Mouse (Mus musculus): ENCODE measurements at regions not wholly inside any gene's neighbourhood (a gene's known extent, or its start where the extent isn't known, plus 50 kb on each side); places are given as distances from the start of the nearest gene placed in this dataset.

- DNase-seq (ENCODE audit: low spot score) (no peak), ATAC-seq (ENCODE audit: insufficient read depth, low FRiP score, low TSS enrichment) (no peak)
- H3K4me1 ChIP-seq (ENCODE audit: control insufficient read depth, insufficient read depth, low read length), result no peaks in the 10 kb centered on the region
- no peaks in the 10 kb centered on the region for H3K9me3 ChIP-seq (ENCODE audit: control insufficient read depth, low read length)
- H3K4me3 ChIP-seq (ENCODE audit: low read depth, low read length), result no peak overlapping the region
- no peaks in the 10 kb centered on the region for H3K36me3 ChIP-seq (ENCODE audit: control insufficient read depth, insufficient read depth, low read length)
- no peak overlapping the region for H3K9ac ChIP-seq (ENCODE audit: low read length)
- no peaks in the 10 kb centered on the region for H3K27me3 ChIP-seq (ENCODE audit: control insufficient read depth, insufficient read depth, low read length)
- no peak overlapping the region for H3K4me2 ChIP-seq (ENCODE audit: low read depth)
- WGBS, result 71% methylated on average over 6 of the region's 6 CpGs
- no peak overlapping the region for H3K27ac ChIP-seq (ENCODE audit: low read depth, low read length)
Observed at GRCm38 (mm10) chr10:95091086-95091485, 146.5 kb upstream of the Plxnc1 start.

DNA sequence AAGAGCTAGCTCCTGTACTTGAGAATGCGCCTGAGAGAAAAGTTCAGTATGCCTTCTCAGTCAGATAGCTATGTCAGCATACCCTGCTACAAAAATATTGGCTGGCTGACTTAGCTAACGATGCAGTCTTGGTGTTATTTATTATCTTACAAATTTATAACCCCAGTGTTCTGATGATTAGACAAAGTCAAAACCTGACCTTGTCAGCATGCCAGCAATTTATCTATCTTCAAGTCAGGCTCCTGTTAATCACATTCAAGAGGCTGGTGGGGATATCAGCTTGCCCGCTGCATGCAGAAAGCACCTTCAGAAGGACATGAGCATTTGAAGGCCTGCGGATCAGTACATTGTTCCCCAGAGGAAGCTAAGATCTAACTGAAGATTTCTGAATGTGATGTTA lies 146.0 kb upstream of the Plxnc1 start:
- Histone ChIP-seq H3K27ac (ENCODE audit: low read depth, low read length) (no peak overlapping the region), H3K4me1 (ENCODE audit: control insufficient read depth, insufficient read depth, low read length) (no peaks in the 10 kb centered on the region), H3K9me3 (ENCODE audit: control insufficient read depth, low read length) (no peaks in the 10 kb centered on the region), H3K4me3 (ENCODE audit: low read depth, low read length) (no peak overlapping the region), H3K27me3 (ENCODE audit: control insufficient read depth, insufficient read depth, low read length) (no peaks in the 10 kb centered on the region), H3K36me3 (ENCODE audit: control insufficient read depth, insufficient read depth, low read length) (no peaks in the 10 kb centered on the region), H3K9ac (ENCODE audit: low read length) (no peak overlapping the region), H3K4me2 (ENCODE audit: low read depth) (no peak overlapping the region)
- no peak for DNase-seq (ENCODE audit: low spot score)
- 81% methylated on average over 4 of the region's 4 CpGs for WGBS
- no peak for ATAC-seq (ENCODE audit: insufficient read depth, low FRiP score, low TSS enrichment)

DNA sequence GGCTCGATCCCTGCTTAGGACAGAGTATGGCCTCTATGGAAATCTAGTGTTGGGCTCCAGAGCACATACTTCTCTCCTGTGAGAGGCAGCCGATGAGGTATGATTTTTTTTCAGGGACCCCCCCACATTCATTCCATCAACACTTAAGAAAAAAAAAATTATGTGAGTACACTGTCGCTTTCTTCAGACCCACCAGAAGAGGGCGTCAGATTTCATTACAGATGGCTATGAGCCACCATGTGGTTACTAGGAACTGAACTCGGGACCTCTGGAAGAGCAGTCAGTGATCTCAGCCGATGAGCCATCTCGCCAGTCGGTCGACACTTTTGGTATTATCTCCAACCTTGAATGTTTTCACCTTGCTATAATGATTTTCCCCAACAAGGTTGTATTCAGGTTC lies 145.4 kb upstream of the Plxnc1 start:
- Histone ChIP-seq H3K4me2 (ENCODE audit: low read depth) (no peak overlapping the region), H3K4me3 (ENCODE audit: low read depth, low read length) (no peak overlapping the region), H3K36me3 (ENCODE audit: control insufficient read depth, insufficient read depth, low read length) (no peaks in the 10 kb centered on the region), H3K9ac (ENCODE audit: low read length) (no peak overlapping the region), H3K4me1 (ENCODE audit: control insufficient read depth, insufficient read depth, low read length) (no peaks in the 10 kb centered on the region), H3K9me3 (ENCODE audit: control insufficient read depth, low read length) (no peaks in the 10 kb centered on the region), H3K27ac (ENCODE audit: low read depth, low read length) (no peak overlapping the region), H3K27me3 (ENCODE audit: control insufficient read depth, insufficient read depth, low read length) (no peaks in the 10 kb centered on the region)
- 86% methylated on average over 9 of the region's 9 CpGs for WGBS
- no peak for DNase-seq (ENCODE audit: low spot score)
- ATAC-seq (ENCODE audit: insufficient read depth, low FRiP score, low TSS enrichment), result no peak

DNA sequence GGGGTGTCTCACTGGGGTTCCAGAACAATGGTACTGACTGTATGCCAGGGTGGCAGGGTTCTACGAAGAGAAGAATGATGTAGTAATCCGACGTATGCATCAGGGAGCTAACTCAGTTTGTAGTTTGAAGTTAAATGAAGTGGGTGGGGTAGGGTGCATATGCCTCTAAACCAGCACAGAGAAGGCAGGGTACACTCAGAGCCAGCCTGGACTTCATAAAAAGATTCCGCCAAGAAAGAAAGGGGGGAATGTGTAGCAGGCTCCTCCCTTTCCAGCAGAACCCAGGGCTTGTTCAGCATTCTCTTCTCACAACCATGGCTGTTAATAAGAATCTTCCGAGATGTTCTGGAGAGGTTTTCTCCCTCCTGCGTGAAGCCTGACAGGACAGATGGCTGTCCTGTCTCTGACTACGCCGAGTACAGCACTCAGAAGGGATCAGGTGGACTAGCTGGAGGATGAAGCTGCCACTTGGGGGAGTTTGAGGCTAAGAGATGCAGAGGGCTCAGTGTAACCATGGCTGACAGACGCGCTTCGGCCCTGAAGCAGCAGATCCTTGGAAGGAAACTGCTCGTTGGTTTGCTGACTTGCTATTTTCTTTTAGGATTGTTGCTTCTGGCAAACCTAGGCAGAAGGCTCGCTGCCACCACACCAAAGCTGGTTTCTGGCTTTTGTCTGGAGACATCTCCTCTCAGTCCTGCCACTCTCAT lies 143.4 kb upstream of the Plxnc1 start:
- H3K9ac ChIP-seq (ENCODE audit: low read length), result no peak overlapping the region
- no peaks in the 10 kb centered on the region for H3K9me3 ChIP-seq (ENCODE audit: control insufficient read depth, low read length)
- 53% methylated on average over 13 of the region's 13 CpGs for WGBS
- H3K4me3 ChIP-seq (ENCODE audit: low read depth, low read length), result no peak overlapping the region
- H3K4me1 ChIP-seq (ENCODE audit: control insufficient read depth, insufficient read depth, low read length), result no peaks in the 10 kb centered on the region
- H3K36me3 ChIP-seq (ENCODE audit: control insufficient read depth, insufficient read depth, low read length), result no peaks in the 10 kb centered on the region
- H3K27ac ChIP-seq (ENCODE audit: low read depth, low read length), result no peak overlapping the region
- H3K27me3 ChIP-seq (ENCODE audit: control insufficient read depth, insufficient read depth, low read length), result no peaks in the 10 kb centered on the region
- peak; percentile 61 for DNase-seq (ENCODE audit: low spot score)
- H3K4me2 ChIP-seq (ENCODE audit: low read depth), result no peak overlapping the region
- peak; percentile 78 for ATAC-seq (ENCODE audit: insufficient read depth, low FRiP score, low TSS enrichment)

GRCm38 (mm10) chr10:95086755-95087154 lies 142.1 kb upstream of the Plxnc1 start:
- Histone ChIP-seq H3K4me3 (ENCODE audit: low read depth, low read length) (no peak overlapping the region), H3K4me1 (ENCODE audit: control insufficient read depth, insufficient read depth, low read length) (no peaks in the 10 kb centered on the region), H3K36me3 (ENCODE audit: control insufficient read depth, insufficient read depth, low read length) (no peaks in the 10 kb centered on the region), H3K4me2 (ENCODE audit: low read depth) (no peak overlapping the region), H3K9ac (ENCODE audit: low read length) (no peak overlapping the region), H3K27ac (ENCODE audit: low read depth, low read length) (no peak overlapping the region), H3K27me3 (ENCODE audit: control insufficient read depth, insufficient read depth, low read length) (no peaks in the 10 kb centered on the region), H3K9me3 (ENCODE audit: control insufficient read depth, low read length) (no peaks in the 10 kb centered on the region)
- DNase-seq (ENCODE audit: low spot score) (no peak), ATAC-seq (ENCODE audit: insufficient read depth, low FRiP score, low TSS enrichment) (no peak)
- 63% methylated on average over 4 of the region's 4 CpGs for WGBS

- Histone ChIP-seq H3K36me3 (ENCODE audit: control insufficient read depth, insufficient read depth, low read length) (no peaks in the 10 kb centered on the region), H3K27me3 (ENCODE audit: control insufficient read depth, insufficient read depth, low read length) (no peaks in the 10 kb centered on the region), H3K4me1 (ENCODE audit: control insufficient read depth, insufficient read depth, low read length) (no peaks in the 10 kb centered on the region), H3K27ac (ENCODE audit: low read depth, low read length) (no peak overlapping the region), H3K4me3 (ENCODE audit: low read depth, low read length) (no peak overlapping the region), H3K9me3 (ENCODE audit: control insufficient read depth, low read length) (no peaks in the 10 kb centered on the region), H3K4me2 (ENCODE audit: low read depth) (no peak overlapping the region), H3K9ac (ENCODE audit: low read length) (no peak overlapping the region)
- WGBS, result 77% methylated on average over 8 of the region's 8 CpGs
- DNase-seq (ENCODE audit: low spot score) (no peak), ATAC-seq (ENCODE audit: insufficient read depth, low FRiP score, low TSS enrichment) (no peak)
Observed at GRCm38 (mm10) chr10:95085688-95086268, 141.1 kb upstream of the Plxnc1 start.

GRCm38 (mm10) chr10:95083341-95084148 lies 138.9 kb upstream of the Plxnc1 start:
- ATAC-seq (ENCODE audit: insufficient read depth, low FRiP score, low TSS enrichment) (no peak), DNase-seq (ENCODE audit: low spot score) (peak; percentile 19)
- H3K4me3 ChIP-seq (ENCODE audit: low read depth, low read length), result no peak overlapping the region
- H3K4me2 ChIP-seq (ENCODE audit: low read depth), result no peak overlapping the region
- 73% methylated on average over 14 of the region's 14 CpGs for WGBS
- H3K4me1 ChIP-seq (ENCODE audit: control insufficient read depth, insufficient read depth, low read length), result no peaks in the 10 kb centered on the region
- H3K27ac ChIP-seq (ENCODE audit: low read depth, low read length), result no peak overlapping the region
- no peaks in the 10 kb centered on the region for H3K36me3 ChIP-seq (ENCODE audit: control insufficient read depth, insufficient read depth, low read length)
- no peaks in the 10 kb centered on the region for H3K9me3 ChIP-seq (ENCODE audit: control insufficient read depth, low read length)
- H3K9ac ChIP-seq (ENCODE audit: low read length), result no peak overlapping the region
- H3K27me3 ChIP-seq (ENCODE audit: control insufficient read depth, insufficient read depth, low read length), result no peaks in the 10 kb centered on the region

- 90% methylated on average over 5 of the region's 5 CpGs for WGBS
- H3K4me3 ChIP-seq (ENCODE audit: low read depth, low read length), result no peak overlapping the region
- no peaks in the 10 kb centered on the region for H3K27me3 ChIP-seq (ENCODE audit: control insufficient read depth, insufficient read depth, low read length)
- no peaks in the 10 kb centered on the region for H3K9me3 ChIP-seq (ENCODE audit: control insufficient read depth, low read length)
- no peak overlapping the region for H3K4me2 ChIP-seq (ENCODE audit: low read depth)
- no peaks in the 10 kb centered on the region for H3K4me1 ChIP-seq (ENCODE audit: control insufficient read depth, insufficient read depth, low read length)
- ATAC-seq (ENCODE audit: insufficient read depth, low FRiP score, low TSS enrichment) (no peak), DNase-seq (ENCODE audit: low spot score) (no peak)
- no peak overlapping the region for H3K27ac ChIP-seq (ENCODE audit: low read depth, low read length)
- no peak overlapping the region for H3K9ac ChIP-seq (ENCODE audit: low read length)
- no peaks in the 10 kb centered on the region for H3K36me3 ChIP-seq (ENCODE audit: control insufficient read depth, insufficient read depth, low read length)
Observed at GRCm38 (mm10) chr10:95082634-95083033, 138.0 kb upstream of the Plxnc1 start.

- Histone ChIP-seq H3K36me3 (ENCODE audit: control insufficient read depth, insufficient read depth, low read length) (no peaks in the 10 kb centered on the region), H3K4me2 (ENCODE audit: low read depth) (no peak overlapping the region), H3K4me3 (ENCODE audit: low read depth, low read length) (no peak overlapping the region), H3K27ac (ENCODE audit: low read depth, low read length) (no peak overlapping the region), H3K9me3 (ENCODE audit: control insufficient read depth, low read length) (no peaks in the 10 kb centered on the region), H3K27me3 (ENCODE audit: control insufficient read depth, insufficient read depth, low read length) (no peaks in the 10 kb centered on the region), H3K4me1 (ENCODE audit: control insufficient read depth, insufficient read depth, low read length) (no peaks in the 10 kb centered on the region), H3K9ac (ENCODE audit: low read length) (no peak overlapping the region)
- no peak for ATAC-seq (ENCODE audit: insufficient read depth, low FRiP score, low TSS enrichment)
- 91% methylated on average over 5 of the region's 5 CpGs for WGBS
- no peak for DNase-seq (ENCODE audit: low spot score)
Observed at GRCm38 (mm10) chr10:95079979-95080378, 135.3 kb upstream of the Plxnc1 start.

All from neural tube, embryonic 11.5 days (tissue).